16 mouse cellular contexts compared by ENCODE assay signal in genomic region chr2:133495443-133495842, GRCm38 (mm10). TPM values are rescaled to one million over a fixed set of nuclear protein-coding genes. Genes with fewer than 3 reads are reported as not detected.
DNase-seq lines count a peak whose midpoint lies in the region; ATAC-seq and TF ChIP-seq lines count a peak whose summit lies in the region.
"Had no signal": no experiment of that assay in that cellular context is flagged by ENCODE, and none has a peak within 500 bp of the region (broad histone marks: within the 10 kb centered on the region; RNA-seq: fewer than 3 reads in every experiment).

No protein-coding gene starts in this region.

- TF ChIP-seq CTCF in gastrocnemius, adult 2 months (IDR thresholded peaks at IDR 0.05), result no peak

- DNase-seq in gastrocnemius, adult 2 months, result peak; percentile 21
- DNase-seq in gastrocnemius, adult 8-10 months (ENCODE audit: low spot score in 2 of 2), result no peak
- no peak for DNase-seq in liver
- DNase-seq in liver, embryonic 13.5 days, result no peak
- DNase-seq in layer of hippocampus, adult 11-12 months (ENCODE audit: low spot score), result no peak
- DNase-seq in layer of hippocampus, adult 9-10 months (ENCODE audit: low spot score), result no peak
- DNase-seq: B cell, adult 2 months; cerebellum, postnatal 36 days; lung, postnatal 10 days; midbrain, embryonic 14.5 days; spleen, adult 18-20 months had no signal

- ATAC-seq in liver, embryonic 12.5 days, result peak; percentile 32; the same call in 1 of the 2 replicates
- peak; percentile 30; the same call in 1 of the 2 replicates for ATAC-seq in liver, embryonic 13.5 days (ENCODE audit: low read depth)
- no peak for ATAC-seq in hindbrain, embryonic 13.5 days (ENCODE audit: low FRiP score)

- no peak overlapping the region for H3K4me3 ChIP-seq in gastrocnemius, adult 2 months
- no peak overlapping the region for H3K4me3 ChIP-seq in liver, embryonic 12.5 days
- H3K4me3 ChIP-seq in liver, embryonic 13.5 days (replicated peaks), result no peak overlapping the region
- H3K4me3 ChIP-seq in hindbrain, embryonic 13.5 days, result no peak overlapping the region
- H3K4me3 ChIP-seq: forebrain, embryonic 12.5 days; neural tube, embryonic 12.5 days had no signal

- H3K9ac ChIP-seq in liver, embryonic 12.5 days, result no peak overlapping the region
- H3K9ac ChIP-seq in liver, embryonic 13.5 days, result no peak overlapping the region
- no peak overlapping the region for H3K9ac ChIP-seq in hindbrain, embryonic 13.5 days
- H3K9ac ChIP-seq: forebrain, embryonic 12.5 days; neural tube, embryonic 12.5 days had no signal

- H3K4me2 ChIP-seq in liver, embryonic 12.5 days, result no peak overlapping the region
- no peak overlapping the region for H3K4me2 ChIP-seq in liver, embryonic 13.5 days
- no peak overlapping the region for H3K4me2 ChIP-seq in hindbrain, embryonic 13.5 days
- H3K4me2 ChIP-seq: forebrain, embryonic 12.5 days; neural tube, embryonic 12.5 days had no signal

- H3K36me3 ChIP-seq in liver, embryonic 12.5 days, result no peaks in the 10 kb centered on the region
- H3K36me3 ChIP-seq in liver, embryonic 13.5 days, result no peaks in the 10 kb centered on the region
- H3K36me3 ChIP-seq in hindbrain, embryonic 13.5 days, result no peaks in the 10 kb centered on the region
- H3K36me3 ChIP-seq: forebrain, embryonic 12.5 days; G1E; neural tube, embryonic 12.5 days had no signal

- intact Hi-C loops in gastrocnemius, adult 2 months (cut with DNase I), result no loop called here

- no peaks in the 10 kb centered on the region for H3K4me1 ChIP-seq in liver, embryonic 12.5 days
- H3K4me1 ChIP-seq in liver, embryonic 13.5 days (replicated peaks), result peaks cover 15% of the 10 kb centered on the region
- H3K4me1 ChIP-seq in hindbrain, embryonic 13.5 days (replicated peaks), result no peaks in the 10 kb centered on the region
- H3K4me1 ChIP-seq: forebrain, embryonic 12.5 days; neural tube, embryonic 12.5 days had no signal

- H3K9me3 ChIP-seq in liver, embryonic 12.5 days (replicated peaks), result no peaks in the 10 kb centered on the region
- H3K9me3 ChIP-seq in liver, embryonic 13.5 days (replicated peaks), result no peaks in the 10 kb centered on the region
- H3K9me3 ChIP-seq in hindbrain, embryonic 13.5 days, result no peaks in the 10 kb centered on the region
- H3K9me3 ChIP-seq: forebrain, embryonic 12.5 days; neural tube, embryonic 12.5 days had no signal

- H3K27me3 ChIP-seq in liver, embryonic 12.5 days (replicated peaks), result no peaks in the 10 kb centered on the region
- no peaks in the 10 kb centered on the region for H3K27me3 ChIP-seq in liver, embryonic 13.5 days
- no peaks in the 10 kb centered on the region for H3K27me3 ChIP-seq in hindbrain, embryonic 13.5 days
- H3K27me3 ChIP-seq: forebrain, embryonic 12.5 days; neural tube, embryonic 12.5 days had no signal

- no peak overlapping the region for H3K27ac ChIP-seq in gastrocnemius, adult 2 months
- H3K27ac ChIP-seq in liver, embryonic 12.5 days, result no peak overlapping the region
- H3K27ac ChIP-seq in liver, embryonic 13.5 days, result no peak overlapping the region
- H3K27ac ChIP-seq in hindbrain, embryonic 13.5 days, result no peak overlapping the region
- H3K27ac ChIP-seq: forebrain, embryonic 12.5 days; neural tube, embryonic 12.5 days had no signal

- WGBS in liver, embryonic 12.5 days (ENCODE audit: insufficient replicate concordance), result 14% methylated on average over 3 of the region's 3 CpGs
- WGBS in liver, embryonic 13.5 days (ENCODE audit: insufficient replicate concordance), result 20% methylated on average over 3 of the region's 3 CpGs
- WGBS in hindbrain, embryonic 13.5 days, result 82% methylated on average over 3 of the region's 3 CpGs

RNA-seq across cellular contexts. Expression of gene Bmp2, which starts 56.5 kb away (rescaled TPM):
- 1 to 10 TPM; 1.1 to 2.9 TPM for total RNA-seq in gastrocnemius, adult 2 months (2021)
- 1 to 10 TPM in 3 of 4 experiments, under 1 TPM in 1; 0.56 to 1.8 (median 1.3) TPM for total RNA-seq in gastrocnemius, adult 8-10 months (2022)
- polyA plus RNA-seq in liver, embryonic 12.5 days (2016; fragmentation: Nextera tagmentation; extraction: Ambion mirVana), result 6.7 TPM in 2 replicates
- 3.1 and 3.9 TPM in 2 replicates for polyA plus RNA-seq in liver, embryonic 13.5 days (2015; fragmentation: Nextera tagmentation; extraction: Ambion mirVana)
- 1.6 and 2.4 TPM in 2 replicates for polyA plus RNA-seq in hindbrain, embryonic 13.5 days (2015; fragmentation: Nextera tagmentation; extraction: Ambion mirVana)
- polyA plus RNA-seq: G1E had no signal
